In the genomic region with DNA sequence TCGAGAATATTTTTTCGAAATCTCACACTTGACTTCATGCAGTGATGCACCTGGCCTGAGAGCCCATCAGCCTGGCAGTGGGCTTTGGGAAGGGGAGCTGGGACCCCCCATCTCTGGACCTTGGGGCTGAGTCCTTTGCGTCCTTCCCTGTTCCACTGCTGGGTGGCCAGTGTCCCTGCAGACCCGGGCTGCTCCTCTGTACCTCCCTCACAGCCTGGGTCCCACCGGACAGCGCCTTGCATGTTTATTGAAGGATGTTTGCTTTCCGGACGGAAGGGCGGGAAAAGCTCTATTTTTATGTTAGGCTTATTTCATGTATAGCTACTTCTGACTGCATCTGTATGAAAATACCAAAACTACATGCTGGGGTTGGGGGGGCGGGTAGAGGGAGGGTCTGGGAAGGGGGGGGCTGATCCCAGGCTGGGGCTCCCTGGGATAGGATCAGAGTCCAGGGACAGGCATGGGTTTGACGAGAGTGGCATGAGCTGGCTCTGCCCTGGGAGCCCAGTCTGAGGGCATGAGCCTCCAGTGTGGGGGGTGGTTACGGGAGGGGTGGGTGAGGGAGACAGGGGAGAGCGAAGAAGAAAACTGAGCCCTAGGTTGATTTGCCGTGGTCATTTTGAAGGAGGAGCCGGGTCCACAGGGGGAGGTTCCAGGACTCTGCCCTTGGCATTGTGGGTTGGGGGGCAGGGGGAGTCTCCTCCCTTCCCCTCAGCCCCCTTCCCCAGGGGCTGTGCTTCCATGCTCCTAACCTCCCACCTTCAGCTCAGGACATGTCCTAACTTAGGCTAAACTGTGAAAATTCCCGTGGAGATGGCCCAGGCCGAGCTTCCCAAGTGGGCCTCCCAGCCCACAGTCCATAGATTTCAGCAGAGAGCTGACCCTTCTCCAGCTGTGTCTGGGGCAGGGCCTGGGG, we compare ENCODE assay signal across 15 mouse cellular contexts. TPM values are rescaled to one million over a fixed set of nuclear protein-coding genes. Genes with fewer than 3 reads are reported as not detected.
DNase-seq lines count a peak whose midpoint lies in the region; ATAC-seq and TF ChIP-seq lines count a peak whose summit lies in the region.
"Had no signal": no experiment of that assay in that cellular context is flagged by ENCODE, and none has a peak within 500 bp of the region (broad histone marks: within the 10 kb centered on the region; RNA-seq: fewer than 3 reads in every experiment).

No protein-coding gene starts in this region.

- WGBS in heart, embryonic 16.5 days, result 60% methylated on average over 17 of the region's 17 CpGs
- WGBS in embryonic facial prominence, embryonic 10.5 days, result 70% methylated on average over 17 of the region's 17 CpGs
- WGBS in lung, postnatal 0 days, result 39% methylated on average over 17 of the region's 17 CpGs

- H3K4me2 ChIP-seq in heart, embryonic 16.5 days (ENCODE audit: low read depth, low read length), result no peak overlapping the region
- no peak overlapping the region for H3K4me2 ChIP-seq in lung, postnatal 0 days (replicated peaks; ENCODE audit: low read depth, low read length)
- H3K4me2 ChIP-seq: heart, embryonic 15.5 days; intestine, embryonic 15.5 days; midbrain, embryonic 12.5 days had no signal

- peaks cover 25% of the 10 kb centered on the region for H3K4me1 ChIP-seq in heart, embryonic 16.5 days (ENCODE audit: control insufficient read depth, insufficient read depth, low read length)
- peaks cover 36% of the 10 kb centered on the region for H3K4me1 ChIP-seq in embryonic facial prominence, embryonic 10.5 days
- no peaks in the 10 kb centered on the region for H3K4me1 ChIP-seq in lung, postnatal 0 days (ENCODE audit: insufficient read depth, low read depth, low read length)

- no peaks in the 10 kb centered on the region for H3K36me3 ChIP-seq in heart, embryonic 16.5 days (ENCODE audit: control insufficient read depth, insufficient read depth)
- H3K36me3 ChIP-seq in embryonic facial prominence, embryonic 10.5 days (replicated peaks), result no peaks in the 10 kb centered on the region; the same call in 1 of the 2 replicates
- H3K36me3 ChIP-seq in lung, postnatal 0 days (ENCODE audit: insufficient read depth, low read length), result no peaks in the 10 kb centered on the region
- H3K36me3 ChIP-seq: heart, embryonic 15.5 days; intestine, embryonic 15.5 days had no signal

- H3K4me3 ChIP-seq in heart, embryonic 16.5 days (ENCODE audit: low read length), result no peak overlapping the region
- H3K4me3 ChIP-seq in layer of hippocampus, adult 2 months, result no peak overlapping the region
- no peak overlapping the region for H3K4me3 ChIP-seq in embryonic facial prominence, embryonic 10.5 days
- no peak overlapping the region for H3K4me3 ChIP-seq in lung, postnatal 0 days (ENCODE audit: low read depth, low read length)
- H3K4me3 ChIP-seq: heart, embryonic 15.5 days; intestine, embryonic 15.5 days; midbrain, embryonic 12.5 days had no signal

- H3K27ac ChIP-seq in heart, embryonic 16.5 days (ENCODE audit: low read length), result peak overlapping the region; percentile 59
- peak overlapping the region; percentile 79 for H3K27ac ChIP-seq in layer of hippocampus, adult 2 months
- peak overlapping the region; percentile 61; the same call in 1 of the 2 replicates for H3K27ac ChIP-seq in embryonic facial prominence, embryonic 10.5 days (replicated peaks)
- H3K27ac ChIP-seq in lung, postnatal 0 days (ENCODE audit: low read length), result peak overlapping the region; percentile 73; the same call in 1 of the 2 replicates
- H3K27ac ChIP-seq: heart, embryonic 15.5 days; intestine, embryonic 15.5 days had no signal

- TF ChIP-seq CTCF in layer of hippocampus, adult 2 months (conservative IDR thresholded peaks at IDR 0.05), result no peak
- peak; percentile 7; the same call in 1 of the 2 replicates for TF ChIP-seq CTCF in lung, postnatal 0 days (IDR thresholded peaks at IDR 0.05)

- H3K9ac ChIP-seq in heart, embryonic 16.5 days (ENCODE audit: low read length), result no peak overlapping the region
- H3K9ac ChIP-seq in lung, postnatal 0 days (replicated peaks; ENCODE audit: low read depth), result no peak overlapping the region
- H3K9ac ChIP-seq: forebrain, postnatal 0 days; heart, embryonic 15.5 days; intestine, embryonic 15.5 days; midbrain, embryonic 12.5 days had no signal

- H3K27me3 ChIP-seq in heart, embryonic 16.5 days (ENCODE audit: control insufficient read depth, insufficient read depth, low read length), result no peaks in the 10 kb centered on the region
- peaks cover 7% of the 10 kb centered on the region for H3K27me3 ChIP-seq in embryonic facial prominence, embryonic 10.5 days (replicated peaks; ENCODE audit: low read depth, poor library complexity, severe bottlenecking)
- no peaks in the 10 kb centered on the region for H3K27me3 ChIP-seq in lung, postnatal 0 days (replicated peaks; ENCODE audit: insufficient read depth, low read length)
- H3K27me3 ChIP-seq: heart, embryonic 15.5 days; intestine, embryonic 15.5 days; midbrain, embryonic 12.5 days had no signal

- ATAC-seq in heart, embryonic 16.5 days (replicated peaks; ENCODE audit: extremely low read depth, insufficient read depth, low FRiP score), result no peak
- peak; percentile 68 for ATAC-seq in lung, postnatal 0 days
- ATAC-seq: CD4-positive, CD25-positive, alpha-beta regulatory T cell, adult 4 months; forebrain, postnatal 0 days; intestine, embryonic 15.5 days had no signal

- peak; percentile 76 for TF ChIP-seq EP300 in lung, postnatal 0 days (IDR thresholded peaks at IDR 0.05)

- DNase-seq in heart, postnatal 4 days, result no peak
- no peak for DNase-seq in layer of hippocampus, adult 2 months (ENCODE audit: low spot score in 2 of 2)
- DNase-seq in layer of hippocampus, postnatal 25 days (ENCODE audit: extremely low spot score in 1 of 2, low spot score in 1 of 2), result no peak
- no peak for DNase-seq in embryonic facial prominence, embryonic 10.5 days (ENCODE audit: low spot score)
- DNase-seq in lung, postnatal 0 days (ENCODE audit: low spot score), result no peak
- DNase-seq in layer of hippocampus, adult 9-10 months (ENCODE audit: low spot score), result no peak
- DNase-seq: adrenal gland, postnatal 10 days; cerebellum, adult 8-10 months; forebrain, postnatal 0 days; gastrocnemius, postnatal 25 days had no signal

- no peaks in the 10 kb centered on the region for H3K9me3 ChIP-seq in heart, embryonic 16.5 days (replicated peaks; ENCODE audit: control insufficient read depth, low read length)
- H3K9me3 ChIP-seq in embryonic facial prominence, embryonic 10.5 days, result no peaks in the 10 kb centered on the region
- H3K9me3 ChIP-seq in lung, postnatal 0 days (ENCODE audit: low read length), result no peaks in the 10 kb centered on the region
- H3K9me3 ChIP-seq: heart, embryonic 15.5 days; intestine, embryonic 15.5 days; midbrain, embryonic 12.5 days had no signal

RNA-seq across cellular contexts. Expression of a gene that starts 22.2 kb away (rescaled TPM):
- polyA plus RNA-seq in heart, embryonic 16.5 days (2015; fragmentation: Nextera tagmentation; extraction: Ambion mirVana), result 0.60 and 1.4 TPM in 2 replicates
- 10 to 100 TPM; 26.0 to 30.1 TPM for total RNA-seq in heart, postnatal 4 days (2021)
- total RNA-seq in layer of hippocampus, adult 2 months (2021), result 100 to 1,000 TPM in 1 of 2 experiments, 10 to 100 TPM in 1; 94.4 to 102 TPM
- total RNA-seq in layer of hippocampus, postnatal 25 days (2021), result 10 to 100 TPM; 83.9 to 92.6 TPM
- 0.08 and 0.25 TPM in 2 replicates for polyA plus RNA-seq in embryonic facial prominence, embryonic 10.5 days (2016; fragmentation: Nextera tagmentation; extraction: Ambion mirVana)
- polyA plus RNA-seq in lung, postnatal 0 days (2015; fragmentation: Nextera tagmentation; extraction: Ambion mirVana), result 6.2 and 8.4 TPM in 2 replicates
- polyA plus RNA-seq: CD4-positive, CD25-positive, alpha-beta regulatory T cell, adult 4 months had no signal

RNA-seq across cellular contexts. Expression of a gene that starts 44.1 kb away (rescaled TPM):
- 0.32 and 0.33 TPM in 2 replicates for polyA plus RNA-seq in heart, embryonic 16.5 days (2015; fragmentation: Nextera tagmentation; extraction: Ambion mirVana)
- under 1 TPM; 0.45 to 0.69 TPM for total RNA-seq in heart, postnatal 4 days (2021)
- 1 to 10 TPM in 1 of 2 experiments, under 1 TPM in 1; 0.79 to 1.7 TPM for total RNA-seq in layer of hippocampus, adult 2 months (2021)
- 1 to 10 TPM; 1.1 to 3.1 TPM for total RNA-seq in layer of hippocampus, postnatal 25 days (2021)
- not detected in 2 replicates for polyA plus RNA-seq in embryonic facial prominence, embryonic 10.5 days (2016; fragmentation: Nextera tagmentation; extraction: Ambion mirVana)
- 1.2 and 1.3 TPM in 2 replicates for polyA plus RNA-seq in lung, postnatal 0 days (2015; fragmentation: Nextera tagmentation; extraction: Ambion mirVana)
- polyA plus RNA-seq: CD4-positive, CD25-positive, alpha-beta regulatory T cell, adult 4 months had no signal

RNA-seq across cellular contexts. Expression of a gene that starts 51.3 kb away (rescaled TPM):
- 110 and 113 TPM in 2 replicates for polyA plus RNA-seq in heart, embryonic 16.5 days (2015; fragmentation: Nextera tagmentation; extraction: Ambion mirVana)
- total RNA-seq in heart, postnatal 4 days (2021), result 10 to 100 TPM; 66.3 to 66.5 TPM
- total RNA-seq in layer of hippocampus, adult 2 months (2021), result 10 to 100 TPM; 98.5 to 98.7 TPM
- 100 to 1,000 TPM; 100 to 101 TPM for total RNA-seq in layer of hippocampus, postnatal 25 days (2021)
- polyA plus RNA-seq in embryonic facial prominence, embryonic 10.5 days (2016; fragmentation: Nextera tagmentation; extraction: Ambion mirVana), result 118 and 130 TPM in 2 replicates
- 120 and 121 TPM in 2 replicates for polyA plus RNA-seq in lung, postnatal 0 days (2015; fragmentation: Nextera tagmentation; extraction: Ambion mirVana)
